Comparison of ENCODE assay signal across 10 mouse cellular contexts in genomic region chr11:72155186-72155980, GRCm38 (mm10). TPM values are rescaled to one million over a fixed set of nuclear protein-coding genes. Genes with fewer than 3 reads are reported as not detected.
DNase-seq lines count a peak whose midpoint lies in the region; ATAC-seq lines count a peak whose summit lies in the region.
"Had no signal": no experiment of that assay in that cellular context is flagged by ENCODE, and none has a peak within 500 bp of the region (broad histone marks: within the 10 kb centered on the region; RNA-seq: fewer than 3 reads in every experiment).

No protein-coding gene starts in this region.

- no peak overlapping the region for H3K9ac ChIP-seq in hindbrain, embryonic 11.5 days (ENCODE audit: low read depth, low read length)
- no peak overlapping the region for H3K9ac ChIP-seq in forebrain, embryonic 13.5 days
- H3K9ac ChIP-seq: liver, embryonic 15.5 days had no signal

- peaks cover 25% of the 10 kb centered on the region for H3K4me1 ChIP-seq in hindbrain, embryonic 10.5 days (replicated peaks)
- no peaks in the 10 kb centered on the region for H3K4me1 ChIP-seq in hindbrain, embryonic 11.5 days (replicated peaks; ENCODE audit: control insufficient read depth, insufficient read depth, low read length)
- peaks cover 21% of the 10 kb centered on the region for H3K4me1 ChIP-seq in forebrain, embryonic 13.5 days
- H3K4me1 ChIP-seq: liver, embryonic 15.5 days had no signal

- no peak for DNase-seq in hindbrain, embryonic 10.5 days (ENCODE audit: low spot score)
- DNase-seq in hindbrain, embryonic 11.5 days (ENCODE audit: low spot score): no peak
- peak; percentile 52 to 79 for DNase-seq in layer of hippocampus, postnatal 14 days (ENCODE audit: low spot score in 2 of 2)
- peak; percentile 48 for DNase-seq in right cerebral cortex, postnatal 25 days
- no peak for DNase-seq in kidney, postnatal 36 days
- no peak for DNase-seq in kidney, postnatal 25 days
- DNase-seq in kidney, adult 18-20 months: no peak

- H3K9me3 ChIP-seq in hindbrain, embryonic 10.5 days: no peaks in the 10 kb centered on the region
- no peaks in the 10 kb centered on the region for H3K9me3 ChIP-seq in hindbrain, embryonic 11.5 days (ENCODE audit: control insufficient read depth, low read length)
- no peaks in the 10 kb centered on the region for H3K9me3 ChIP-seq in forebrain, embryonic 13.5 days (replicated peaks)
- H3K9me3 ChIP-seq: liver, embryonic 15.5 days had no signal

- no peak overlapping the region for H3K4me2 ChIP-seq in hindbrain, embryonic 11.5 days (replicated peaks; ENCODE audit: low read depth, low read length)
- 0 out of 2 replicates have a peak overlapping the region, but pooled peaks have one; percentile 17 for H3K4me2 ChIP-seq in forebrain, embryonic 13.5 days
- H3K4me2 ChIP-seq: liver, embryonic 15.5 days had no signal

- peak overlapping the region; percentile 23 for H3K27ac ChIP-seq in hindbrain, embryonic 10.5 days
- H3K27ac ChIP-seq in hindbrain, embryonic 11.5 days (ENCODE audit: low read depth, low read length): no peak overlapping the region
- peak overlapping the region; percentile 79 for H3K27ac ChIP-seq in forebrain, embryonic 13.5 days
- H3K27ac ChIP-seq: liver, embryonic 15.5 days had no signal

- WGBS in hindbrain, embryonic 10.5 days: 65% methylated on average over 11 of the region's 11 CpGs
- 73% methylated on average over 11 of the region's 11 CpGs for WGBS in hindbrain, embryonic 11.5 days
- 45% methylated on average over 11 of the region's 11 CpGs for WGBS in forebrain, embryonic 13.5 days

- peaks cover 78% of the 10 kb centered on the region for H3K36me3 ChIP-seq in hindbrain, embryonic 10.5 days
- peaks cover 2% of the 10 kb centered on the region; the same call in 1 of the 2 replicates for H3K36me3 ChIP-seq in hindbrain, embryonic 11.5 days (ENCODE audit: control insufficient read depth, insufficient read depth, low read length)
- peaks cover 56% of the 10 kb centered on the region for H3K36me3 ChIP-seq in forebrain, embryonic 13.5 days (ENCODE audit: poor library complexity, severe bottlenecking)

- H3K27me3 ChIP-seq in hindbrain, embryonic 10.5 days (ENCODE audit: insufficient read depth, poor library complexity, severe bottlenecking): no peaks in the 10 kb centered on the region
- H3K27me3 ChIP-seq in hindbrain, embryonic 11.5 days (ENCODE audit: control insufficient read depth, insufficient read depth, low read length): no peaks in the 10 kb centered on the region
- H3K27me3 ChIP-seq in forebrain, embryonic 13.5 days: no peaks in the 10 kb centered on the region
- H3K27me3 ChIP-seq: liver, embryonic 15.5 days had no signal

- no peak for ATAC-seq in hindbrain, embryonic 11.5 days (ENCODE audit: low FRiP score)
- peak; percentile 58 for ATAC-seq in forebrain, embryonic 13.5 days

- no peak overlapping the region for H3K4me3 ChIP-seq in hindbrain, embryonic 10.5 days
- H3K4me3 ChIP-seq in hindbrain, embryonic 11.5 days (ENCODE audit: low read depth, low read length): no peak overlapping the region
- no peak overlapping the region for H3K4me3 ChIP-seq in forebrain, embryonic 13.5 days
- H3K4me3 ChIP-seq: liver, embryonic 15.5 days had no signal

RNA-seq across cellular contexts. Expression of gene Pitpnm3, which starts 19.8 kb away (rescaled TPM):
- 0.20 and 0.31 TPM in 2 replicates for polyA plus RNA-seq in hindbrain, embryonic 10.5 days (2016; fragmentation: Nextera tagmentation; extraction: Ambion mirVana)
- polyA plus RNA-seq in hindbrain, embryonic 11.5 days (2014; fragmentation: Nextera tagmentation; extraction: Ambion mirVana): 0.45 and 0.48 TPM in 2 replicates
- polyA plus RNA-seq in forebrain, embryonic 13.5 days (2015; fragmentation: Nextera tagmentation; extraction: Ambion mirVana): 0.63 and 0.65 TPM in 2 replicates
- total RNA-seq in layer of hippocampus, postnatal 14 days (2021): 10 to 100 TPM; 20.9 to 22.2 TPM
- total RNA-seq: neutrophil, adult 5-6 weeks had no signal
- polyA plus RNA-seq: liver, embryonic 15.5 days had no signal

RNA-seq across cellular contexts. Expression of gene Gm43951, which starts 51.3 kb away (rescaled TPM):
- polyA plus RNA-seq in hindbrain, embryonic 10.5 days (2016; fragmentation: Nextera tagmentation; extraction: Ambion mirVana): 0.22 and 0.44 TPM in 2 replicates
- polyA plus RNA-seq in hindbrain, embryonic 11.5 days (2014; fragmentation: Nextera tagmentation; extraction: Ambion mirVana): 0.11 TPM in 1 of 2 replicates, not detected in the other
- 0.94 and 1.2 TPM in 2 replicates for polyA plus RNA-seq in forebrain, embryonic 13.5 days (2015; fragmentation: Nextera tagmentation; extraction: Ambion mirVana)
- total RNA-seq in layer of hippocampus, postnatal 14 days (2021): 10 to 100 TPM; 10.9 to 11.3 TPM
- polyA plus RNA-seq: liver, embryonic 15.5 days had no signal

RNA-seq across cellular contexts. Expression of gene 4933427D14Rik, which starts 51.9 kb away (rescaled TPM):
- 15.5 and 18.9 TPM in 2 replicates for polyA plus RNA-seq in hindbrain, embryonic 10.5 days (2016; fragmentation: Nextera tagmentation; extraction: Ambion mirVana)
- polyA plus RNA-seq in hindbrain, embryonic 11.5 days (2014; fragmentation: Nextera tagmentation; extraction: Ambion mirVana): 15.6 and 17.8 TPM in 2 replicates
- polyA plus RNA-seq in forebrain, embryonic 13.5 days (2015; fragmentation: Nextera tagmentation; extraction: Ambion mirVana): 26.2 and 29.9 TPM in 2 replicates
- total RNA-seq in layer of hippocampus, postnatal 14 days (2021): 10 to 100 TPM; 22.9 to 23.3 TPM

RNA-seq across cellular contexts. Expression of gene Txndc17, which starts 52.0 kb away (rescaled TPM):
- polyA plus RNA-seq in hindbrain, embryonic 10.5 days (2016; fragmentation: Nextera tagmentation; extraction: Ambion mirVana): 177 and 182 TPM in 2 replicates
- polyA plus RNA-seq in hindbrain, embryonic 11.5 days (2014; fragmentation: Nextera tagmentation; extraction: Ambion mirVana): 169 and 181 TPM in 2 replicates
- 152 and 157 TPM in 2 replicates for polyA plus RNA-seq in forebrain, embryonic 13.5 days (2015; fragmentation: Nextera tagmentation; extraction: Ambion mirVana)
- total RNA-seq in layer of hippocampus, postnatal 14 days (2021): 10 to 100 TPM; 38.1 to 44.3 TPM

Comparison
In these comparisons a context has a peak if more than half of its experiments do, and no peak if none do; other contexts are left out.
1. DNase-seq: peak in layer of hippocampus, postnatal 14 days (2 of 2) and right cerebral cortex, postnatal 25 days (single experiment); none in hindbrain, embryonic 10.5 days (single experiment), hindbrain, embryonic 11.5 days (single experiment), kidney, postnatal 36 days (0 of 2), kidney, postnatal 25 days (0 of 2) and kidney, adult 18-20 months (single experiment).